Comparison of ENCODE assay signal across 11 mouse cellular contexts in the genomic region with DNA sequence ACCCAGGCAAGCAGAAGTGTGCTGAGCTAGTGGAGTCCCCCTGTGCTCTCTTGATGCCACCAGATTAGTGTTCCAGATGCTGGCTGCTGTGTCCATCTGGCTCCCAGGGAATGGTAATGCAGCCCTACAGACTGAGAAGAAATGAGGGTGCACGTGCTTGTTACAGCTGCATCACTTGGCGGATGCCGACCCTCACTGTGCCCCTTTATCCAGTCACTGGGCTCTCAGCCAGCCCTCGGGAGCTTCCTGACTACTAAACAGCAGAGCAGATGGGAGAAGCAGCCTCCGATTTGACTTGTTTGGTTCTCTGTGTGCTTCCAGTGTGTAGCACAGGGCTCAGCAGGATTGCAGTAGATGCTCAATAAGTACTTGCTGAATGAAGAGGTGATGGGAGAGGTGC.
A peak's percentile ranks its signal among the peaks of the same experiment; 100 is the strongest.
DNase-seq lines count a peak whose midpoint lies in the region; ATAC-seq lines count a peak whose summit lies in the region.
"Had no signal": no experiment of that assay in that cellular context is flagged by ENCODE, and none has a peak within 500 bp of the region (broad histone marks: within the 10 kb centered on the region; RNA-seq: fewer than 3 reads in every experiment).

No protein-coding gene starts in this region.

- H3K27ac ChIP-seq in liver, embryonic 11.5 days (ENCODE audit: low read depth, low read length), result no peak overlapping the region

- no peak overlapping the region for H3K4me2 ChIP-seq in liver, embryonic 11.5 days

- 68% methylated on average over 5 of the region's 5 CpGs for WGBS in liver, embryonic 11.5 days

- H3K4me1 ChIP-seq in liver, embryonic 11.5 days (replicated peaks; ENCODE audit: control insufficient read depth, insufficient read depth, low read length), result no peaks in the 10 kb centered on the region

- H3K9me3 ChIP-seq in liver, embryonic 11.5 days (ENCODE audit: control insufficient read depth, low read length), result no peaks in the 10 kb centered on the region

- H3K36me3 ChIP-seq in liver, embryonic 11.5 days (ENCODE audit: control insufficient read depth, insufficient read depth, low read length), result no peaks in the 10 kb centered on the region

- ATAC-seq in liver, embryonic 11.5 days (replicated peaks; ENCODE audit: low FRiP score), result no peak

- no peak overlapping the region for H3K9ac ChIP-seq in liver, embryonic 11.5 days (ENCODE audit: low read depth, low read length)

- H3K4me3 ChIP-seq in liver, embryonic 11.5 days (ENCODE audit: low read depth, low read length), result no peak overlapping the region

- no peaks in the 10 kb centered on the region for H3K27me3 ChIP-seq in liver, embryonic 11.5 days (replicated peaks; ENCODE audit: control insufficient read depth, insufficient read depth, low read length)

- peak; percentile 8 to 23 for DNase-seq in cerebellum, postnatal 25 days
- DNase-seq in cerebellum, adult 11 months, result no peak
- DNase-seq in brain, adult 2 months (ENCODE audit: low read depth, low spot score), result peak; percentile 68
- peak; percentile 9 for DNase-seq in frontal cortex, postnatal 25 days (ENCODE audit: low spot score in 2 of 2)
- peak; percentile 7 to 10 for DNase-seq in left cerebral cortex, postnatal 36 days (ENCODE audit: low spot score in 2 of 2)
- DNase-seq in liver, embryonic 11.5 days (ENCODE audit: low spot score), result no peak
- DNase-seq in lung, postnatal 10 days, result no peak
- DNase-seq in embryo, embryonic 10 days (ENCODE audit: low spot score), result no peak
- DNase-seq: adrenal gland, postnatal 36 days; B cell, adult 2 months; lung, postnatal 14 days had no signal

- intact Hi-C loops in left cerebral cortex, postnatal 36 days (cut with DNase I), result no loop called here

Comparison
In these comparisons a context has a peak if more than half of its experiments do, and no peak if none do; other contexts are left out.
1. DNase-seq: peak in cerebellum, postnatal 25 days (2 of 2), brain, adult 2 months (single experiment), frontal cortex, postnatal 25 days (2 of 2) and left cerebral cortex, postnatal 36 days (2 of 2); none in cerebellum, adult 11 months (single experiment), liver, embryonic 11.5 days (single experiment), lung, postnatal 10 days (single experiment) and embryo, embryonic 10 days (single experiment).